Mouse (Mus musculus) forebrain, embryonic 14.5 days (tissue): ENCODE measurements at regions not wholly inside any gene's neighbourhood (a gene's known extent, or its start where the extent isn't known, plus 50 kb on each side); places are given as distances from the start of the nearest gene placed in this dataset.

Source experiments
- ATAC-seq: fragments of 200-750 bp; cut with Nextera tagmentation; 2 replicates; pipeline ENCODE4 v1.8.0; 2017; ENCODE audit warnings: mild to moderate bottlenecking, moderate library complexity
- DNase-seq: peaks from one replicate; pipeline ENCODE4 v3.0.0-alpha.2; 2015; ENCODE audit warnings: low spot score
- H3K27ac ChIP-seq: fragments of 300-500 bp; sonication (generic); 2 replicates; pipeline ENCODE4 v1.5.1; 2014; ENCODE audit warnings: low read depth, mild to moderate bottlenecking, control low read depth, low read length, moderate library complexity
- H3K27me3 ChIP-seq: fragments of 300-500 bp; sonication (generic); replicated peaks from 2 replicates; pipeline ENCODE4 v1.6.1; 2014; ENCODE audit warnings: low read length, control low read depth, mixed read lengths; ENCODE audit not compliant: control insufficient read depth, insufficient read depth
- H3K36me3 ChIP-seq: fragments of 300-500 bp; sonication (generic); 2 replicates; pipeline ENCODE4 v1.6.1; 2014; ENCODE audit warnings: low read length, control low read depth; ENCODE audit not compliant: control insufficient read depth, insufficient read depth
- H3K4me1 ChIP-seq: fragments of 300-500 bp; sonication (generic); 2 replicates; pipeline ENCODE4 v1.6.1; 2014; ENCODE audit warnings: antibody characterized with exemption, low read length, control low read depth; ENCODE audit not compliant: control insufficient read depth, insufficient read depth
- H3K4me2 ChIP-seq: fragments of 300-500 bp; sonication (generic); 2 replicates; pipeline ENCODE4 v1.6.1; 2014; ENCODE audit warnings: mild to moderate bottlenecking, control low read depth, low read length
- H3K4me3 ChIP-seq: fragments of 300-500 bp; sonication (generic); 2 replicates; pipeline ENCODE4 v1.5.1; 2014; ENCODE audit warnings: low read depth, low read length, control low read depth
- H3K9ac ChIP-seq: fragments of 300-500 bp; sonication (generic); 2 replicates; pipeline ENCODE4 v1.6.1; 2014; ENCODE audit warnings: mild to moderate bottlenecking, low read length, control low read depth, moderate library complexity
- H3K9me3 ChIP-seq: fragments of 300-500 bp; sonication (generic); replicated peaks from 2 replicates; pipeline ENCODE4 v1.6.1; 2016; ENCODE audit warnings: low read length, control low read depth, mixed read lengths; ENCODE audit not compliant: control insufficient read depth
- WGBS: fragments of 180-500 bp; shearing (Covaris S2); extraction: QIAGEN DNeasy Blood & Tissue Kit; methylation state at CpG from one replicate; pipeline ENCODE4 v1.1.7; 2014; 5-methylcytosine and 5-hydroxymethylcytosine counted together

DNA sequence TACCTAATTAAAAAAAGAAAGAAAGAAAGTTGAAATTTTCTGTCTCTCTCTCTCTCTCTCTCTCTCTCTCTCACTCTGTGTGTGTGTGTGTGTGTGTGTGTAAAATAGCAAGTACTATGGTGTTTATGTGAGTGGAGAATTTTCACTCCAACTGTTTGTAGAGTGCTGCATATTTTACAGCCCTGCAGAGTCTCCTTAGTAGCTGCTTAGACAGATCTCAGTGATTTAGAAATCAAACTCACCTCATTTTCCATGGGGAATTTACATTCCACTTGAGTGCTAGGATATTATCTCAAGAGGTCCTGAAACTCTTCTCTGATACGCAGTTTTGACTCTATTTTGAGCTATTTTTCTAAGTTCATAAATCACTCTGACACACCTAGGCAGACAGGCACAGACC, 761.8 kb upstream of the Pou3f3 start:
- Histone ChIP-seq H3K4me1 (peaks cover 2% of the 10 kb centered on the region; the same call in 1 of the 2 replicates), H3K4me2 (no peak overlapping the region), H3K36me3 (no peaks in the 10 kb centered on the region), H3K9ac (no peak overlapping the region), H3K4me3 (no peak overlapping the region), H3K27ac (no peak overlapping the region), H3K27me3 (no peaks in the 10 kb centered on the region), H3K9me3 (no peaks in the 10 kb centered on the region)
- ATAC-seq (no peak), DNase-seq (no peak)
- 86% methylated on average over 1 of the region's 1 CpGs for WGBS

DNA sequence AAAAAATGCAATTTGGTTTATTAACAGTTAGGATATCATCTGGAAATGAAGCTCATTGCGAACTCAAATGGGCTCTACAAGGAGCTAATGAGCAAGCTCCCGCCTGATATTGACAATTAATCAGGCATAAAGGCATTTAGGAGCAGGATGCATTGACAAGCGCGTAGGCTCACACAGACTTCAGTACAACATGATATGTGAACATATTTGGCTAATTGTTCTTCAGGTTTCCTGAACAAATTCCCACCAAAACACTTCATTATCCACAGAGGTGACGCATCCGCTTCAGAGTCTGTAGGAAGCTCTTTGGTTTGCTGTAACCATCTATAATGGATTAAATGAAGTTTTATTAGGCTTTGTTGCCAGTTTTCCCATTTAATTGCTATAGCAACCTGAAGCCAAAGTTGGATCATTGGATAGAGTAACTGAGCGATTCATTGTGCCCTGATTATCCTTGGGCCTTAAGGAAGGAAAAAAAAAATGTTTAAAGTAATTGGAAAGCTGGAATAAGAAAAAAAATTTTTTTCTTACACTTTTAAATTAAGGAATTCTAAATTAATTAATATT, 759.6 kb upstream of the Pou3f3 start:
- ATAC-seq, result peak; percentile 61
- H3K4me3 ChIP-seq, result no peak overlapping the region
- no peaks in the 10 kb centered on the region for H3K27me3 ChIP-seq
- no peaks in the 10 kb centered on the region for H3K36me3 ChIP-seq
- no peaks in the 10 kb centered on the region for H3K9me3 ChIP-seq
- no peak overlapping the region for H3K9ac ChIP-seq
- H3K4me1 ChIP-seq, result peaks cover 2% of the 10 kb centered on the region; the same call in 1 of the 2 replicates
- no peak overlapping the region for H3K4me2 ChIP-seq
- 10% methylated on average over 7 of the region's 7 CpGs for WGBS
- DNase-seq, result peak; percentile 83
- H3K27ac ChIP-seq, result no peak overlapping the region; the same call in 1 of the 2 replicates

DNA sequence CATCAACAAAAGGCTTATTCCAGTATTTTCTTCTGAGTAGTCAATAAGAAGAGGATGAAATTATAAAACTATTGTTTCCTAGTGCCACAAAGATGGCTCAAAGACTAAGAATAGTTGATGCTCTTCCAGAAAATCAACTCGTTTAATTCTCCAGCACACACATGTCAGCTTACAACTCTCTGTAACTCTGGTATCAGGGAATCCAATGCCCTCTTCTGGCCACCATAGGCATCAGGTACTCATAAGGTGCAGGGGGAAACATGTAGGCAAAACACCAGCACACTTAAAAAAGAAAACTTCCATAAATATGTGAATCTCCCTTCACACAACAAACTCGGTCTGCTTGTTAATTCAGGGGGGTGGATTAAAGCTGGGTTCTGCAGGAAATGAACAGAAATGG, 734.6 kb upstream of the Pou3f3 start:
- no peak overlapping the region for H3K9ac ChIP-seq
- H3K27me3 ChIP-seq, result no peaks in the 10 kb centered on the region
- no peak overlapping the region for H3K27ac ChIP-seq
- DNase-seq (no peak), ATAC-seq (no peak)
- H3K4me1 ChIP-seq, result no peaks in the 10 kb centered on the region
- H3K4me3 ChIP-seq, result no peak overlapping the region
- no peaks in the 10 kb centered on the region for H3K9me3 ChIP-seq
- H3K36me3 ChIP-seq, result no peaks in the 10 kb centered on the region
- 43% methylated on average over 2 of the region's 2 CpGs for WGBS
- H3K4me2 ChIP-seq, result no peak overlapping the region

DNA sequence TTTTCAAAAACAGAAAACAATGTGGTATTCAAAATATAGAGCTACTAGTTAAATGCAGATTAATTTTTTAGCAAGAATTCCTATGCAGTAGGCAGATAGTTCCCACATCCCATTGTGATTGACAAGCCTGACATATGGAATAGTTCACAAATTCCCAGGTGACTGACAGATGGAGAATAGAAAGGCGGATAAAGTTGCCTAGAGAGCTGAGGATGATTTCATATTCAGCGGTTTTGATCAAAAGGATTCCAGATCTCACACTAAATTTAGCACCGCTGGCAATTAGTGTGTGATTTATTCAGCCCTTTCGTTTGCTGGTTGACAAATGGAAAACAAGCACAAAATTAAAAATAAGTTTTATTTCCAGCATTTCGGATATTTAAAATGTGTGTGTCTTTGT, 714.0 kb upstream of the Pou3f3 start:
- Histone ChIP-seq H3K4me1 (no peaks in the 10 kb centered on the region), H3K9me3 (no peaks in the 10 kb centered on the region), H3K27ac (no peak overlapping the region), H3K27me3 (no peaks in the 10 kb centered on the region), H3K4me3 (no peak overlapping the region), H3K9ac (no peak overlapping the region), H3K36me3 (no peaks in the 10 kb centered on the region), H3K4me2 (no peak overlapping the region)
- peak; percentile 54; the same call in 1 of the 2 replicates for ATAC-seq
- DNase-seq, result peak; percentile 65
- WGBS, result 57% methylated on average over 5 of the region's 5 CpGs

DNA sequence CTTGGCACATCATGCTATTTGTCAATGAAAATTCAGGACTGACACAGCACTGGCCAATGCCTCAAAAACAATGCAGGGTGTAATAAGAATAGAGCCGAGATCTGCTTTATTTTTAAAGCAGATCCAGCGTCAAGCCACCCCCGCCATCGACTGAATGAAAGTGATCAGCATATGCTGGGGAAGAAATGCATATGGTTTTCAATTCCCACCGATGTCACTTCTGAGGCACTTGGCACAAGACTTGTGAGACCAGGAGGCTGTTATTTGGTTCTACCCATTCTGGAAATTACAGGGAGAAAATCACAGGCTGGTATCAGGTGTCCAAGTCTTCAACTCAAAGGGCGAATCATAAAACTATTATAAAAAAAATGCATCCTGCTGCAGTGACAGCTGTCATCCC, 689.3 kb upstream of the Pou3f3 start:
- no peak overlapping the region for H3K27ac ChIP-seq

DNA sequence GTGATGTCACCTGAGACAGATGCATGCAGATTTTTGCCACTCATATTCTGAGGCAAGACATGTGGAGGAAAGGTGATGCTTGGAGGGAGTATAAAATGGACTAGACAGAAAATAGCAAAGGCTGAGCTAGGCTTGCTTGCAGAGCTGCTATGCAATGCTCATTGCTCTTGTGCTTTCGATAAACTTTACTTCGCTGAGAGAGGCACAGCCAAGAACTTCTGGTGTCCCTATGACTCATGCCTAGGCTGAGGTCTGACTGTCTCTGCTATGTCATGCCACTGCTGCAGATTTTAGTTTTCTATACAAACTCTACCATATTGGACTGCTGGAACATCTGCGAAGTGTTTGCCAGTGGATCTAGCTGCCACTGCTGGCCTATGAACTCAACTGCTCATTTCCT, 687.5 kb upstream of the Pou3f3 start:
- WGBS, result 98% methylated on average over 3 of the region's 3 CpGs
- no peak overlapping the region for H3K4me3 ChIP-seq
- H3K27ac ChIP-seq, result no peak overlapping the region
- H3K27me3 ChIP-seq, result no peaks in the 10 kb centered on the region
- H3K36me3 ChIP-seq, result no peaks in the 10 kb centered on the region
- H3K9ac ChIP-seq, result no peak overlapping the region
- no peaks in the 10 kb centered on the region for H3K9me3 ChIP-seq
- ATAC-seq (no peak), DNase-seq (no peak)
- H3K4me1 ChIP-seq, result no peaks in the 10 kb centered on the region
- H3K4me2 ChIP-seq, result no peak overlapping the region

More for the DNA sequence above, 689.3 kb upstream of the Pou3f3 start:
- H3K4me2 ChIP-seq, result no peak overlapping the region
- no peaks in the 10 kb centered on the region for H3K36me3 ChIP-seq
- H3K9ac ChIP-seq, result no peak overlapping the region
- H3K9me3 ChIP-seq, result no peaks in the 10 kb centered on the region
- ATAC-seq (peak; percentile 87), DNase-seq (peak; percentile 77)
- no peak overlapping the region for H3K4me3 ChIP-seq
- no peaks in the 10 kb centered on the region for H3K27me3 ChIP-seq
- 59% methylated on average over 6 of the region's 6 CpGs for WGBS
- H3K4me1 ChIP-seq, result no peaks in the 10 kb centered on the region

DNA sequence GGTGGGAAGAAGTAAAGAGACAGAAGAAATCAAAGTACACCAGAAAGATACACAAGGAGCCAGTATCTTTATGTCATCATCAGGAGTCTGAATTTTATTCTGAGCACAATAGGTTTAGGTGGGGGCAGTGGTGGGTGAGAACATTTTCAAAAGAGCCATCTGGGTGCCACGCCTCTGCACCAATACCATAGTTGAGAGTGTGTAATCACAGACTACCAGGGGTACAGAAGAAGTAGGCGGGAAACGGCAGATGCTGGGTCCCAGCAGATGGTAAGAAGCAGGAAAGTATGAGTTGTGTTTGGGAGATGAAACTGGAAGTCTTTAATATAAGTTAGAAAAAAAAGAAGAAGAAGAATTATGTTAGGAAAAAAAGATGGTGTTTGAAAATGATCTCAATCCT, 682.7 kb upstream of the Pou3f3 start:
- DNase-seq (no peak), ATAC-seq (no peak)
- Histone ChIP-seq H3K36me3 (no peaks in the 10 kb centered on the region), H3K4me1 (no peaks in the 10 kb centered on the region), H3K27me3 (no peaks in the 10 kb centered on the region), H3K9me3 (no peaks in the 10 kb centered on the region), H3K4me2 (no peak overlapping the region), H3K27ac (no peak overlapping the region), H3K9ac (no peak overlapping the region), H3K4me3 (no peak overlapping the region)
- WGBS, result 62% methylated on average over 3 of the region's 3 CpGs

DNA sequence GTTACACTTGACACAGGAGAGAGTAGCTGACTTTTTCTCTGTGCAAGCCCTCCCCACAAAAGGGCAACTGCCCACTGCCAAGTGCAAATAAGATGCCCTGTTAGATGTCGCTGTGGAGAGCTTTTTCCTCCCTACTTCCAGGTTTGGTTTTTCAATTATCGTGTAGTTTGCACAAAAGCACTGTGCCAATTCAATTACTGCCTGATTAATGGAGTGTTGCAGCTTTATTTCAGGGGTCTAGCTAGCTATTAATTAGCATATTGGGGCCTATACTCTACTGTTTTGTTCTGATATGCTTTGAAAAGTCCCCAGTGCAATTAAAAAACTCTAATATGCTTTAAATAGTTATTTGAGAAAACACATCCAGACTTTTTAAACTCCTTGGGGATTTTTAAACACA, 676.6 kb upstream of the Pou3f3 start:
- Histone ChIP-seq H3K4me3 (no peak overlapping the region), H3K27ac (no peak overlapping the region), H3K4me1 (peaks cover 4% of the 10 kb centered on the region), H3K9me3 (no peaks in the 10 kb centered on the region), H3K4me2 (no peak overlapping the region), H3K27me3 (no peaks in the 10 kb centered on the region), H3K36me3 (no peaks in the 10 kb centered on the region), H3K9ac (no peak overlapping the region)
- DNase-seq (peak; percentile 74), ATAC-seq (no peak)
- 15% methylated on average over 2 of the region's 2 CpGs for WGBS

DNA sequence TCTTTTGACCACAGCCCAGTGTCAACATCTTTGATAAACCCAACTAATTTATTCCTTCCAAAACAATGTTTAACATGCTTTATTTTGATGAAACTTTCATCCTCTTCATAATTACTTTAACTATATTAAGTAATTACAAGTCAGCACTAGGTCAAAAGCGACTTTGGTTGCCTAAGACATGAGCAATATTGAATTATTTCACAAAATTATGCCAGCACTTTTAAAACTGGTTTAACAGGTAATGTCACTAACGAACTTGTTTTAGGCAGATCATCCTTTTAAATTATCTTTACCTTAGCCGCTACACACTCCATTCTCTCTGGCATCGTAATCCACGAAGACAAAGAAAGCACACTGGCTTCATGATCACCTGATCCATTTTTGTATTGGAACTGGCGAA, 669.8 kb upstream of the Pou3f3 start:
- Histone ChIP-seq H3K27ac (no peak overlapping the region), H3K9me3 (no peaks in the 10 kb centered on the region), H3K9ac (no peak overlapping the region), H3K27me3 (no peaks in the 10 kb centered on the region), H3K4me3 (no peak overlapping the region), H3K36me3 (no peaks in the 10 kb centered on the region), H3K4me2 (no peak overlapping the region), H3K4me1 (no peaks in the 10 kb centered on the region)
- DNase-seq, result no peak
- WGBS, result 76% methylated on average over 6 of the region's 6 CpGs
- no peak for ATAC-seq
